Mouse (Mus musculus) layer of hippocampus, adult 8-10 months (tissue): ENCODE data around the gene Arhgap24. TPM values are rescaled to one million over a fixed set of nuclear protein-coding genes. Genes with fewer than 3 reads are reported as not detected.

ENCODE experiments used
- DNase-seq, 2 experiments: peaks; one replicate each; pipeline ENCODE4 v3.0.0; 2022; ENCODE audit warnings: low spot score in 2 of 2
- total RNA-seq, 4 experiments: library from RNA; stranded (reverse); gene quantifications; 2 replicates each; pipeline ENCODE4 v1.2.4; 2022

Arhgap24 gene
- total RNA-seq, 4 experiments from 2014 or later: 4.8 to 10.6 (median 7.1) TPM

- no peak for DNase-seq
Observed at GRCm38 (mm10) chr5:102788437-102788836, 307.2 kb downstream of the Arhgap24 start.

- DNase-seq: no peak
Observed at GRCm38 (mm10) chr5:102791273-102791672, 310.1 kb downstream of the Arhgap24 start.

GRCm38 (mm10) chr5:102793536-102793935 lies 312.3 kb downstream of the Arhgap24 start:
- DNase-seq: no peak

- DNase-seq: no peak
Observed at GRCm38 (mm10) chr5:102801469-102801868, 320.3 kb downstream of the Arhgap24 start.

GRCm38 (mm10) chr5:102802833-102803232 lies 321.6 kb downstream of the Arhgap24 start:
- no peak for DNase-seq

- DNase-seq: no peak
Observed at GRCm38 (mm10) chr5:102803675-102804074, 322.5 kb downstream of the Arhgap24 start.

GRCm38 (mm10) chr5:102807518-102807917 lies 326.3 kb downstream of the Arhgap24 start:
- no peak for DNase-seq

GRCm38 (mm10) chr5:102810366-102810957 lies 329.3 kb downstream of the Arhgap24 start:
- DNase-seq: no peak

GRCm38 (mm10) chr5:102813271-102813670 lies 332.1 kb downstream of the Arhgap24 start:
- DNase-seq: no peak

GRCm38 (mm10) chr5:102817641-102818040 lies 336.4 kb downstream of the Arhgap24 start:
- no peak for DNase-seq

GRCm38 (mm10) chr5:102825538-102825937 lies 344.3 kb downstream of the Arhgap24 start:
- DNase-seq: no peak

- DNase-seq: no peak
Observed at GRCm38 (mm10) chr5:102839071-102839470, 357.9 kb downstream of the Arhgap24 start.

GRCm38 (mm10) chr5:102843934-102844709 lies 362.9 kb downstream of the Arhgap24 start:
- DNase-seq: no peak

GRCm38 (mm10) chr5:102844731-102845598 lies 363.8 kb downstream of the Arhgap24 start:
- peak; percentile 70 to 78 for DNase-seq

- no peak for DNase-seq
Observed at GRCm38 (mm10) chr5:102845800-102846199, 364.6 kb downstream of the Arhgap24 start.

GRCm38 (mm10) chr5:102847859-102848258 lies 366.7 kb downstream of the Arhgap24 start:
- DNase-seq: no peak

GRCm38 (mm10) chr5:102851761-102852160 lies 370.6 kb downstream of the Arhgap24 start:
- no peak for DNase-seq

- no peak for DNase-seq
Observed at GRCm38 (mm10) chr5:102853750-102854149, 372.6 kb downstream of the Arhgap24 start.

- DNase-seq: no peak
Observed at GRCm38 (mm10) chr5:102855805-102856204, 374.6 kb downstream of the Arhgap24 start.

GRCm38 (mm10) chr5:102858047-102858446 lies 376.9 kb downstream of the Arhgap24 start:
- DNase-seq: no peak

GRCm38 (mm10) chr5:102859749-102860148 lies 378.6 kb downstream of the Arhgap24 start:
- DNase-seq: no peak

GRCm38 (mm10) chr5:102868196-102868595 lies 387.0 kb downstream of the Arhgap24 start:
- no peak for DNase-seq
